Mouse (Mus musculus) spleen, adult 2 months (tissue): ENCODE results near the gene Parp16. TPM values are rescaled to one million over a fixed set of nuclear protein-coding genes. Genes with fewer than 3 reads are reported as not detected.
"Not testable (repeated sequence)": the region's sequence is repeated elsewhere in the genome, so short reads cannot be mapped to it uniquely, and the experiment has no call there.

Experiments used
- DNase-seq, 2 experiments: peaks; one replicate each; pipeline versions ENCODE4 v3.0.0 to v3.0.0-alpha.2; 2012 to 2021; ENCODE audit warnings: low spot score in 2 of 2, low read depth in 1 of 2
- H3K27ac ChIP-seq: fragments of 200-500 bp; 2 replicates; pipeline ENCODE4 v1.5.1; 2012; ENCODE audit warnings: low read length, inconsistent platforms; ENCODE audit not compliant: insufficient read depth
- H3K27me3 ChIP-seq: fragments of 200-500 bp; 2 replicates; pipeline ENCODE4 v1.6.1; 2012; ENCODE audit warnings: mild to moderate bottlenecking, moderate library complexity, low read length, inconsistent platforms; ENCODE audit not compliant: control insufficient read depth, insufficient read depth
- H3K36me3 ChIP-seq: fragments of 200-500 bp; 2 replicates; pipeline ENCODE4 v1.6.1; 2012; ENCODE audit warnings: mild to moderate bottlenecking, low read length, inconsistent platforms; ENCODE audit not compliant: control insufficient read depth, insufficient read depth
- H3K4me1 ChIP-seq: fragments of 200-500 bp; 2 replicates; pipeline ENCODE4 v1.6.1; 2011; ENCODE audit warnings: inconsistent platforms; ENCODE audit not compliant: control insufficient read depth, insufficient read depth, insufficient read length
- H3K4me3 ChIP-seq: fragments of 200-500 bp; 2 replicates; pipeline ENCODE4 v1.5.1; 2011; ENCODE audit warnings: mild to moderate bottlenecking, inconsistent platforms; ENCODE audit not compliant: insufficient read depth, insufficient read length; ENCODE audit errors: extremely low read depth
- CTCF ChIP-seq: fragments of 200-500 bp; IDR thresholded peaks from 2 replicates; pipeline ENCODE4 v1.5.1; 2011; ENCODE audit warnings: mild to moderate bottlenecking, inconsistent platforms; ENCODE audit not compliant: insufficient read depth, insufficient read length, insufficient replicate concordance; ENCODE audit errors: extremely low read depth
- POLR2A ChIP-seq: fragments of 200-500 bp; IDR thresholded peaks from 2 replicates; pipeline ENCODE4 v1.6.1; 2011; ENCODE audit warnings: low read depth, low read length, inconsistent platforms
- whole genome bisulfite sequencing: fragments of 180-500 bp; shearing (Covaris S2); methylation state at CpG from one replicate; pipeline ENCODE4 v1.1.7; 2018; 5-methylcytosine and 5-hydroxymethylcytosine counted together
- polyA plus RNA-seq: library from polyadenylated mRNA; depleted of rRNA; stranded (reverse); fragments of >200 nt; gene quantifications from 2 replicates; pipeline ENCODE4 v1.2.3, GENCODE M21; 2012

Parp16 gene
- polyA plus RNA-seq, 1 experiment = 7.4 TPM

DNA sequence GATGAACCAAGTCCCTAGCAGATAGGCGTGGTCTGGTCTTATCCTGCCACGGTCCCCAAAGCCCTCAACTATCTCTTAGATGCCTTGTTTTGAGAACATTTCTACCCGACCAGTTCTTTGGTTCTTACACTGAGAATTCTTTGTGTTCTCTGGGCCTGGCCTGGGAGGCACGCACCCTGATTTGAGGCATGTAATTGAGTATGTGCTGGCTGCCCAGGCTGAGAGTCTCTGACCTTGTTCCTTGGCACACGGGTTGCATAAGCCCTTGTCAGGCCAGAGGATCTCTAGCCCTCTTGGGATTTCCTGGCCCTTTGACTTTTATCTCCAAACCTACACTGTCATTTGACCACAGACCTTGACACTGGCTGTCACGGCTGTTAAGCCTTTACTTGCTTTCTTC lies 22.5 kb downstream of the Parp16 start:
- 23% methylated on average over 6 of the region's 6 CpGs for WGBS
- no peak overlapping the region for H3K4me3 ChIP-seq
- TF ChIP-seq CTCF (no peak), POLR2A (no peak)
- H3K27me3 ChIP-seq = no peaks in the 10 kb centered on the region
- no peaks in the 10 kb centered on the region for H3K36me3 ChIP-seq
- H3K27ac ChIP-seq = peak overlapping the region; percentile 54
- H3K4me1 ChIP-seq = peaks cover 17% of the 10 kb centered on the region
- no peak for DNase-seq

DNA sequence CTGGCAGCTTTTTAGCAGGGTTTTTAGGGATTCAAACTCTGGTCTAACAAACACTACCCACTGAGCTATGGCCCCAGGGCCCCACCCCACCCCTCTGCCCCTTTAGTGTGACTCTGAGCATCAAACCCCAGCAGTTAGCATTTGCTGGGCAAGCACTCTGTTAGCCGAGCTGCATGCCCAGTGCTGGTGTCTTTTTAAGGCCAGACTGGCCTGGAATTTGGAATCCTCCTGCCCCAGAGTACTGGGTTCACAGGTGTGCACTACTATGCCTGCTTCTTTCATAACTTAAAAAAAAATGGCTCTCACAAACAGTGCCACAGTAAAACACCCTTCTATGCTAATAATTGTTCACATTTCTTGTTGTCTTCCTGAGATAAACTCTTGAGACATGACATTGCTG lies 23.8 kb downstream of the Parp16 start:
- Histone ChIP-seq H3K4me1 (peaks cover 17% of the 10 kb centered on the region), H3K36me3 (no peaks in the 10 kb centered on the region), H3K27me3 (no peaks in the 10 kb centered on the region), H3K4me3 (no peak overlapping the region), H3K27ac (no peak overlapping the region)
- WGBS = 65% methylated on average over 1 of the region's 1 CpGs
- no peak for DNase-seq
- no peak for TF ChIP-seq POLR2A
- no peak for TF ChIP-seq CTCF

- not testable (repeated sequence) for H3K27me3 ChIP-seq, H3K36me3 ChIP-seq, DNase-seq, H3K27ac ChIP-seq, H3K4me3 ChIP-seq
- 60% methylated on average over 3 of the region's 3 CpGs for WGBS
- H3K4me1 ChIP-seq = peaks cover 14% of the 10 kb centered on the region
These were observed 25.2 kb downstream of the Parp16 start for GRCm38 (mm10) chr9:65220398-65220797.

GRCm38 (mm10) chr9:65223927-65224326 lies 28.8 kb downstream of the Parp16 start:
- no peaks in the 10 kb centered on the region for H3K27me3 ChIP-seq
- no peak overlapping the region for H3K4me3 ChIP-seq
- no peaks in the 10 kb centered on the region for H3K36me3 ChIP-seq
- no peak for DNase-seq
- WGBS = 88% methylated on average over 6 of the region's 6 CpGs
- H3K27ac ChIP-seq = no peak overlapping the region
- H3K4me1 ChIP-seq = no peaks in the 10 kb centered on the region
- no peak for TF ChIP-seq POLR2A
- no peak for TF ChIP-seq CTCF

DNA sequence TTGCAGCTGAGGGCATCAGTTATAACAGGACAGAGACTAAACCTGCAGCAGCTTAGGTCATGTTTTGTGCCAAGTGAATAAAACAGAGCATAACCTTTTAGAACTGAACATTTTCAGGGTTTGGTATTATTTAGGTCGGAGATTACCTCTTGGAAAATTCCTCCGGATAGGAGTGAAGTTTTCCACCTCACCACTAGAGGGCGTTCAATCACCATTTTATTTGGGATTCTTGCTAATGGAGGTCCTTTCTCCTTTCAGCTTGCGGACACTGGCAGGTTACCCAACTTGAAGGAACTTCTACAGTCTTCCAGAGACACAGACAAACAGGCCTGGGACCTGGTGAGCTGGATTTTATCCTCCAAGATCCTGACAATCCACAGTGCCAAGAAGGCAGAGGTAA lies 30.6 kb downstream of the Parp16 start:
- DNase-seq = no peak
- TF ChIP-seq CTCF = no peak
- TF ChIP-seq POLR2A = no peak
- no peaks in the 10 kb centered on the region for H3K27me3 ChIP-seq
- no peak overlapping the region for H3K27ac ChIP-seq
- WGBS = 65% methylated on average over 4 of the region's 4 CpGs
- no peaks in the 10 kb centered on the region for H3K4me1 ChIP-seq
- no peak overlapping the region for H3K4me3 ChIP-seq
- H3K36me3 ChIP-seq = 0 out of 2 replicates have a peak, but pooled peaks cover 2% of the 10 kb centered on the region

GRCm38 (mm10) chr9:65230250-65230649 lies 35.1 kb downstream of the Parp16 start:
- no peak overlapping the region for H3K4me3 ChIP-seq
- H3K36me3 ChIP-seq = peaks cover 2% of the 10 kb centered on the region; the same call in 1 of the 2 replicates
- no peaks in the 10 kb centered on the region for H3K27me3 ChIP-seq
- H3K27ac ChIP-seq = no peak overlapping the region
- H3K4me1 ChIP-seq = peaks cover 2% of the 10 kb centered on the region; the same call in 1 of the 2 replicates
- 86% methylated on average over 6 of the region's 6 CpGs for whole genome bisulfite sequencing
- DNase-seq = no peak
- no peak for TF ChIP-seq CTCF
- TF ChIP-seq POLR2A = no peak

- no peak for DNase-seq
- Histone ChIP-seq H3K27ac (no peak overlapping the region), H3K27me3 (no peaks in the 10 kb centered on the region), H3K36me3 (peaks cover 2% of the 10 kb centered on the region; the same call in 1 of the 2 replicates), H3K4me1 (peaks cover 2% of the 10 kb centered on the region; the same call in 1 of the 2 replicates), H3K4me3 (no peak overlapping the region)
- 91% methylated on average over 8 of the region's 8 CpGs for WGBS
- no peak for TF ChIP-seq POLR2A
These were observed 36.1 kb downstream of the Parp16 start for GRCm38 (mm10) chr9:65231284-65231683.
